Mouse (Mus musculus) forebrain, embryonic 16.5 days (tissue): ENCODE results near the gene 4930572O03Rik. TPM values are rescaled to one million over a fixed set of nuclear protein-coding genes. Genes with fewer than 3 reads are reported as not detected.

Experiments
- polyA plus RNA-seq: library from polyadenylated mRNA; unstranded; fragments of >200 nt; fragmentation: Nextera tagmentation; extraction: Ambion mirVana; gene quantifications from 2 replicates; pipeline ENCODE4 v1.2.1, GENCODE M21; 2015

4930572O03Rik gene
- polyA plus RNA-seq, 1 experiment from 2014 or later: not detected

Other genes with a start within 250 kb of the 4930572O03Rik start
- not detected in 2 replicates for gene Gm21149, start 180.5 kb downstream of the 4930572O03Rik start, polyA plus RNA-seq
- not detected in 2 replicates for gene Gm21190, start 127.8 kb downstream of the 4930572O03Rik start, polyA plus RNA-seq
- not detected in 2 replicates for gene Gm21083, start 79.7 kb downstream of the 4930572O03Rik start, polyA plus RNA-seq
- gene Speer4d, start 38.0 kb downstream of the 4930572O03Rik start, polyA plus RNA-seq: not detected in 2 replicates
- not detected in 2 replicates for gene Speer4c, start 57.2 kb upstream of the 4930572O03Rik start, polyA plus RNA-seq